Mouse (Mus musculus) E14TG2a.4 (cell line): ENCODE measurements around the gene Cdk18.

Experiments
- CTCF ChIP-seq: conservative IDR thresholded peaks from 2 replicates; pipeline ENCODE4 v1.5.1; 2014; ENCODE audit warnings: low read length
- POU5F1 ChIP-seq: IDR thresholded peaks from 2 replicates; pipeline ENCODE4 v1.6.1; 2014; ENCODE audit warnings: low read length, borderline replicate concordance

DNA sequence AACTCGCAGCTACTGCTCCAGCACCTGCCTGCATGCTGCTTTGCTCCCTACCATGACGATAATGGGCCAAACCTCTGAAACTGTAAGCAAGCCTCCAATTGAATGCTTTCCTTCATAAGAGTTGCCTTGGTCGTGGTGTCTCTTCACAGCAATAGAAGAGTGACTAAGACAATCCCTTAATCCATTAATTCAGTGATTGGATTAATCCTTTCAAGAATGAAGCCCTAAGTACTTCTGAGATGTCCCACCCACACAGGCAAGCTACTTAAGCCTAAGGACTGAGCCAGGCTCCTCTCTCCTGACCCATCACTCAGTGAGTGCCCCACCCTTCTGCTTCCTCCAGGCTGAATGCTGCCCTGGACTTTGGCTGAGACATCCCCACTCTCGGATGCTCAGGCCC is 49.2 kb downstream of the Cdk18 start:
- no peak for TF ChIP-seq CTCF
- no peak for TF ChIP-seq POU5F1
